Mouse (Mus musculus): ENCODE data around the gene Lyzl4.

The Lyzl4 gene

GRCm38 (mm10) chr9:121647026-121647425 lies 5.1 kb upstream of the Lyzl4 start:
- no peak for DNase-seq

- no peak for DNase-seq
These were observed 3.0 kb upstream of the Lyzl4 start for GRCm38 (mm10) chr9:121644855-121645254.

GRCm38 (mm10) chr9:121642401-121643181 lies 695 bp upstream of the Lyzl4 start, which contains the start of gene Vipr1:
Gene Vipr1 (plus strand): TSS chr9:121642716.
- peak; percentile 90 for DNase-seq

GRCm38 (mm10) chr9:121641235-121641915 lies 521 bp downstream of the Lyzl4 start:
- peak; percentile 68 for DNase-seq

GRCm38 (mm10) chr9:121639790-121640189 lies 2.1 kb downstream of the Lyzl4 start:
- DNase-seq = peak; percentile 83

- DNase-seq = no peak
These were observed 5.9 kb downstream of the Lyzl4 start for GRCm38 (mm10) chr9:121635835-121636576.

GRCm38 (mm10) chr9:121633306-121633705 lies 8.6 kb downstream of the Lyzl4 start:
- DNase-seq = no peak

GRCm38 (mm10) chr9:121632891-121633290 lies 9.0 kb downstream of the Lyzl4 start:
- DNase-seq = no peak

- no peak for DNase-seq
These were observed 9.9 kb downstream of the Lyzl4 start for GRCm38 (mm10) chr9:121631946-121632345.

- DNase-seq = no peak
These were observed 11.3 kb downstream of the Lyzl4 start for GRCm38 (mm10) chr9:121630627-121631026.

GRCm38 (mm10) chr9:121624920-121625319 lies 17.0 kb downstream of the Lyzl4 start:
- no peak for DNase-seq

- no peak for DNase-seq
These were observed 18.7 kb downstream of the Lyzl4 start for GRCm38 (mm10) chr9:121623235-121623634.

- no peak for DNase-seq
These were observed 22.5 kb downstream of the Lyzl4 start for GRCm38 (mm10) chr9:121619441-121619840.

GRCm38 (mm10) chr9:121616471-121616870 lies 25.4 kb downstream of the Lyzl4 start:
- no peak for DNase-seq

GRCm38 (mm10) chr9:121614241-121614757 lies 27.6 kb downstream of the Lyzl4 start:
- DNase-seq = no peak

- no peak for DNase-seq
These were observed 28.7 kb downstream of the Lyzl4 start for GRCm38 (mm10) chr9:121613192-121613591.

GRCm38 (mm10) chr9:121609381-121609780 lies 32.5 kb downstream of the Lyzl4 start:
- no peak for DNase-seq

GRCm38 (mm10) chr9:121606498-121607096 lies 35.3 kb downstream of the Lyzl4 start:
- no peak for DNase-seq

- peak; percentile 59 for DNase-seq
These were observed 36.2 kb downstream of the Lyzl4 start for GRCm38 (mm10) chr9:121605414-121606278.

- DNase-seq = no peak
These were observed 39.5 kb downstream of the Lyzl4 start for GRCm38 (mm10) chr9:121602381-121602780.

GRCm38 (mm10) chr9:121600861-121601427 lies 41.0 kb downstream of the Lyzl4 start:
- DNase-seq = peak; percentile 12

Measured in cerebellum, adult 9-11 months (tissue).